Mouse (Mus musculus) midbrain, embryonic 10.5 days (tissue): ENCODE measurements around the gene Mical1. TPM values are rescaled to one million over a fixed set of nuclear protein-coding genes. Genes with fewer than 3 reads are reported as not detected.

Experiments
- DNase-seq: peaks from one replicate; pipeline ENCODE4 v3.0.0-alpha.2; 2017; ENCODE audit warnings: low spot score
- H3K27ac ChIP-seq: fragments of 300-500 bp; sonication (generic); replicated peaks from 2 replicates; pipeline ENCODE4 v1.5.1; 2016; ENCODE audit warnings: mild to moderate bottlenecking
- H3K27me3 ChIP-seq: fragments of 300-500 bp; sonication (generic); 2 replicates; pipeline ENCODE4 v1.6.1; 2016; ENCODE audit warnings: low read depth, mild to moderate bottlenecking; ENCODE audit not compliant: poor library complexity, severe bottlenecking
- H3K36me3 ChIP-seq: fragments of 300-500 bp; sonication (generic); 2 replicates; pipeline ENCODE4 v1.6.1; 2016; ENCODE audit warnings: mild to moderate bottlenecking, moderate library complexity
- H3K4me1 ChIP-seq: fragments of 300-500 bp; sonication (generic); 2 replicates; pipeline ENCODE4 v1.6.1; 2016
- H3K4me3 ChIP-seq: fragments of 300-500 bp; sonication (generic); 2 replicates; pipeline ENCODE4 v1.5.1; 2016; ENCODE audit warnings: mild to moderate bottlenecking, moderate library complexity
- H3K9me3 ChIP-seq: fragments of 300-500 bp; sonication (generic); replicated peaks from 2 replicates; pipeline ENCODE4 v1.6.1; 2016; ENCODE audit warnings: mild to moderate bottlenecking
- WGBS: fragments of 180-500 bp; shearing (Covaris S2); methylation state at CpG from one replicate; pipeline ENCODE4 v1.1.7; 2016; 5-methylcytosine and 5-hydroxymethylcytosine counted together
- polyA plus RNA-seq: library from polyadenylated mRNA; unstranded; fragments of >200 nt; fragmentation: Nextera tagmentation; extraction: Ambion mirVana; gene quantifications from 2 replicates; pipeline ENCODE4 v1.2.1, GENCODE M21; 2016

Gene Mical1
- polyA plus RNA-seq, 1 experiment from 2014 or later, result 49.1 TPM

- DNase-seq, result no peak
- no peak overlapping the region for H3K27ac ChIP-seq
- H3K36me3 ChIP-seq, result peaks cover 75% of the 10 kb centered on the region
- no peaks in the 10 kb centered on the region for H3K27me3 ChIP-seq
- no peak overlapping the region for H3K4me3 ChIP-seq
- H3K4me1 ChIP-seq, result peaks cover 14% of the 10 kb centered on the region
- 92% methylated on average over 3 of the region's 3 CpGs for WGBS
- no peaks in the 10 kb centered on the region for H3K9me3 ChIP-seq
Measured at GRCm38 (mm10) chr10:41461057-41461722, 14.9 kb upstream of the Mical1 start.

DNA sequence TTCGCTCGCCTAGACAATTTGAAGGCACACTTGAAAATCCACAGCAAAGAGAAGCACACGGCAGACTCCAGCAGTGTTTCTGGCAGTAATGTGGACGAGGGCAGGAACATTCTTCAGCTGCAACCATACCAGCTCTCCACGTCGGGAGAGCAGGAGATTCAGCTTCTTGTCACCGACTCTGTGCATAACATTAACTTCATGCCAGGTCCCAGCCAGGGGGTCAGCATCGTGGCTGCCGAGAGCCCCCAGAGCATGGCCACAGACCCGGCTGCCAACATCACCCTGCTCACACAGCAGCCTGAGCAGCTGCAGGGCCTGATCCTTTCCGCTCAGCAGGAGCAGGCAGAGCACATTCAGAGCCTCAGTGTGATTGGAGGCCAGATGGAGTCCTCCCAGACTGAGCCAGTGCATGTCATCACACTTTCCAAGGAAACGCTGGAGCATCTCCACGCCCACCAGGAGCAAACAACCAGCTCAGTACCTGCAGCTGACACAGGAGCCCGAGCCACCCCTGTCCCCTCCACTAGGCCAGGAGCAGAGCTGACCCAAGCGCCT, 11.6 kb upstream of the Mical1 start:
- Histone ChIP-seq H3K27ac (0 out of 2 replicates have a peak overlapping the region, but pooled peaks have one; percentile 38), H3K27me3 (no peaks in the 10 kb centered on the region), H3K9me3 (no peaks in the 10 kb centered on the region), H3K4me3 (no peak overlapping the region), H3K4me1 (peaks cover 18% of the 10 kb centered on the region), H3K36me3 (peaks cover 60% of the 10 kb centered on the region)
- 34% methylated on average over 15 of the region's 15 CpGs for WGBS
- DNase-seq, result no peak

- Histone ChIP-seq H3K27ac (no peak overlapping the region), H3K4me1 (peaks cover 11% of the 10 kb centered on the region), H3K4me3 (no peak overlapping the region), H3K36me3 (peaks cover 37% of the 10 kb centered on the region), H3K27me3 (no peaks in the 10 kb centered on the region), H3K9me3 (no peaks in the 10 kb centered on the region)
- 31% methylated on average over 6 of the region's 6 CpGs for WGBS
- no peak for DNase-seq
Measured at GRCm38 (mm10) chr10:41467325-41467724, 8.8 kb upstream of the Mical1 start.

GRCm38 (mm10) chr10:41470693-41471092, 5.4 kb upstream of the Mical1 start:
- 86% methylated on average over 3 of the region's 3 CpGs for WGBS
- DNase-seq, result no peak

DNA sequence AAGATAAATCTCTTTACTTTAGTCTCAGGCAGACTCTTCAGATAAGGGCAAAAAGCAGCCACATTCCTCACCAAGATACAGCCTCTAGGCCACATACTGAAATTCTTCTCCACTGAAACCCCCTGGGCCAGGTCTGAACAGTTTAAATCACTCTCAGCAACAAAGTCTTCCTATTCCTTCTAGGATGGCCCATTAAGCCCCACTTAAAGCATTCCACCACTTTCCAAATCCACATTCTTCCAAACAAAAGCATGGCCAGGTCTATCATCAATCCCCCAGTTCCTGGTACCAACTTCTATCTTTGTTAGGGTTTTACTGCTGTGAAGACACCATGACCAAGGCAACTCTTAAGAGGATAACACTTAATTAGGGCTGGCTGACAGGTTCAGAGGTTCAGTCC, 3.6 kb upstream of the Mical1 start:
- Histone ChIP-seq H3K27me3 (no peaks in the 10 kb centered on the region), H3K4me3 (no peak overlapping the region), H3K36me3 (peaks cover 5% of the 10 kb centered on the region; the same call in 1 of the 2 replicates), H3K4me1 (peaks cover 23% of the 10 kb centered on the region), H3K9me3 (no peaks in the 10 kb centered on the region), H3K27ac (no peak overlapping the region)
- DNase-seq, result no peak

More at GRCm38 (mm10) chr10:41470693-41471092, 5.4 kb upstream of the Mical1 start:
- no peak overlapping the region for H3K27ac ChIP-seq
- H3K27me3 ChIP-seq, result no peaks in the 10 kb centered on the region
- no peaks in the 10 kb centered on the region for H3K9me3 ChIP-seq
- peaks cover 15% of the 10 kb centered on the region for H3K36me3 ChIP-seq
- H3K4me3 ChIP-seq, result no peak overlapping the region
- peaks cover 8% of the 10 kb centered on the region for H3K4me1 ChIP-seq

DNA sequence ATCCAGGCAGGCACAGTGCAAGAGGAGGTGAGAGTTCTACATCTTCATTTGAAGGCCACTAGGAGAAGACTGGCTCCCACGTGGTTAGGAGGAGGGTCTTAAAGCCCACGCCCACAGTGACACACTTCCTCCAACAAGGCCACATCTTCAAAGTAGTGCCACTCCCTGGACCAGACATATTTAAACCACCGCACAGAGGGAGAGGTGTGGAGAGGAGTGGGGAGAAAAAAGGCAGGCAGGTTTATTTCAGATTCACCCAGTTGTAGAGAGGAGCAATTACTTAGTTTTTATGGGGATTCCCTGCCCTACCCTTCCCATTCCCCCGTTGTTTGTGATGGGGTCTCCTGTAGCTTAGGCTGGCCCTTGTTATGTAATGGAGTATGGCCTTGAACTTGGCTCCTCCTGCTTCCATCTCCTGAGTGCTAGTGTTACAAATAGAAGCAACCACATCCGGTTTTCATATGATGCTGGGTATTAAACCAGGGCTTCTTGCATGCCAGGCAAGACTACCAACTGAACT, 3.1 kb upstream of the Mical1 start:
- Histone ChIP-seq H3K27me3 (no peaks in the 10 kb centered on the region), H3K36me3 (peaks cover 5% of the 10 kb centered on the region; the same call in 1 of the 2 replicates), H3K4me3 (no peak overlapping the region), H3K4me1 (peaks cover 27% of the 10 kb centered on the region), H3K9me3 (no peaks in the 10 kb centered on the region), H3K27ac (no peak overlapping the region)
- DNase-seq, result no peak
- 83% methylated on average over 5 of the region's 5 CpGs for WGBS

DNA sequence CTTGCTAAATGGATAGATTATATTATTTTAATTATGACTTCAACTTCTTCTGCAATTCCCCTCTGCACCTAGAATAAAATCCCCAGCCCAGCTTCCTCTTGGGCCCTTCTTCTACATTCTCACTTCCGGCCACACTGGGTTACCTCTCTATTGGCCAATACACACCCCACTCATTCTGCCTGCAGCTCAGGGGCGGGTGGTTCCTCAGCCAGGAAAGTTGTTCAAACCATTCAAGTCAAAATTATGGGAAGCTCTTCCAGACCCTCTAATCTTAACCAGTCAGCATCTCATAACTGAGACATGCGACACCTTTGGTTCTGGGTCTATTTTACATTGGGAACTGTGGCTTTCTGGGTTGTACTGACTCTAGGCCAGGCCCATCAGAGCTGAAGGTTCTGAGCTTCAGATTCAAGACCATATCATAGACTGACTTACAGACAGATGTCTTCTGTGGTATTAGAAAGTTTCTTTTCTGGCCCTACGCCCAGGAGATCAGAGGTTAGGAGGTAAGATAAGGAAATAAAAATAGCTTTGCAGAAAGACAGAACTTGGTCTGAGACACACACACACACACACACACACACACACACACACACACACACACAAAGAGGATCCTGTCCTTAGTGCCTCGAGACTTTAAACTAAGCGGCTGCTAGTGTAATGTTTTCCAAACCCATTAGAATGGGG, 2.2 kb upstream of the Mical1 start:
- H3K36me3 ChIP-seq, result peaks cover 9% of the 10 kb centered on the region
- WGBS, result 86% methylated on average over 6 of the region's 6 CpGs
- no peak for DNase-seq
- peaks cover 36% of the 10 kb centered on the region for H3K4me1 ChIP-seq
- no peaks in the 10 kb centered on the region for H3K27me3 ChIP-seq
- no peak overlapping the region for H3K4me3 ChIP-seq
- no peaks in the 10 kb centered on the region for H3K9me3 ChIP-seq
- no peak overlapping the region for H3K27ac ChIP-seq

- Histone ChIP-seq H3K27ac (no peak overlapping the region), H3K27me3 (no peaks in the 10 kb centered on the region), H3K9me3 (no peaks in the 10 kb centered on the region), H3K4me3 (no peak overlapping the region), H3K36me3 (peaks cover 20% of the 10 kb centered on the region), H3K4me1 (peaks cover 39% of the 10 kb centered on the region)
- DNase-seq, result no peak
- WGBS, result 81% methylated on average over 1 of the region's 1 CpGs
Measured at GRCm38 (mm10) chr10:41474981-41475391, 1.1 kb upstream of the Mical1 start.

DNA sequence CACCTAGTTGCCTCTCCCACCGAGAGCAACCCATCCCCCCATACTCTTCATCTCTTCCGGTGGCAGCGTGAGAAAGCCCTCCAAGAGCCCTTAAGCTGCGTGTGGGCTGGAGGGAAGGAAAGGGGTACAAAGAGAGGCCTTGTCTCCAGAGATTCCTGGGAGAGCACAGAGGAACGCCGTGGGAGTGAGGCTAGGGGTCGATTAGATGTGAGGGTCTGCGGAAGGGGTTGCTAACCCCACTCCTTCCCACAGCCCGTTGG, 834 bp downstream of the Mical1 start:
- Histone ChIP-seq H3K27me3 (no peaks in the 10 kb centered on the region), H3K4me1 (peaks cover 42% of the 10 kb centered on the region), H3K36me3 (peaks cover 40% of the 10 kb centered on the region), H3K27ac (peak overlapping the region; percentile 93), H3K4me3 (peak overlapping the region; percentile 71), H3K9me3 (no peaks in the 10 kb centered on the region)
- 1% methylated on average over 9 of the region's 9 CpGs for WGBS
- peak; percentile 67 for DNase-seq

- peaks cover 42% of the 10 kb centered on the region for H3K4me1 ChIP-seq
- WGBS, result 2% methylated on average over 20 of the region's 20 CpGs
- peak; percentile 74 for DNase-seq
- H3K27me3 ChIP-seq, result no peaks in the 10 kb centered on the region
- peak overlapping the region; percentile 71 for H3K4me3 ChIP-seq
- peaks cover 45% of the 10 kb centered on the region for H3K36me3 ChIP-seq
- no peaks in the 10 kb centered on the region for H3K9me3 ChIP-seq
- H3K27ac ChIP-seq, result peak overlapping the region; percentile 93
Measured at GRCm38 (mm10) chr10:41477278-41478181, 1.4 kb downstream of the Mical1 start.

- Histone ChIP-seq H3K27me3 (no peaks in the 10 kb centered on the region), H3K36me3 (peaks cover 70% of the 10 kb centered on the region), H3K4me3 (no peak overlapping the region), H3K9me3 (no peaks in the 10 kb centered on the region), H3K4me1 (peaks cover 42% of the 10 kb centered on the region), H3K27ac (no peak overlapping the region)
- WGBS, result 92% methylated on average over 3 of the region's 3 CpGs
- DNase-seq, result no peak
Measured at GRCm38 (mm10) chr10:41479961-41480360, 3.8 kb downstream of the Mical1 start.
